Mouse (Mus musculus) effector memory CD4-positive, alpha-beta T cell, adult 7 months (primary cell): Measurements from ENCODE around the gene Ibtk. TPM values are rescaled to one million over a fixed set of nuclear protein-coding genes. Genes with fewer than 3 reads are reported as not detected.

Experiments
- polyA plus RNA-seq: library from polyadenylated mRNA; unstranded; fragments of 100-300 nt; shearing (Covaris generic); gene quantifications from one replicate; pipeline ENCODE4 v1.2.1, GENCODE M21; 2017

Ibtk gene
- polyA plus RNA-seq: 42.0 TPM

DNA sequence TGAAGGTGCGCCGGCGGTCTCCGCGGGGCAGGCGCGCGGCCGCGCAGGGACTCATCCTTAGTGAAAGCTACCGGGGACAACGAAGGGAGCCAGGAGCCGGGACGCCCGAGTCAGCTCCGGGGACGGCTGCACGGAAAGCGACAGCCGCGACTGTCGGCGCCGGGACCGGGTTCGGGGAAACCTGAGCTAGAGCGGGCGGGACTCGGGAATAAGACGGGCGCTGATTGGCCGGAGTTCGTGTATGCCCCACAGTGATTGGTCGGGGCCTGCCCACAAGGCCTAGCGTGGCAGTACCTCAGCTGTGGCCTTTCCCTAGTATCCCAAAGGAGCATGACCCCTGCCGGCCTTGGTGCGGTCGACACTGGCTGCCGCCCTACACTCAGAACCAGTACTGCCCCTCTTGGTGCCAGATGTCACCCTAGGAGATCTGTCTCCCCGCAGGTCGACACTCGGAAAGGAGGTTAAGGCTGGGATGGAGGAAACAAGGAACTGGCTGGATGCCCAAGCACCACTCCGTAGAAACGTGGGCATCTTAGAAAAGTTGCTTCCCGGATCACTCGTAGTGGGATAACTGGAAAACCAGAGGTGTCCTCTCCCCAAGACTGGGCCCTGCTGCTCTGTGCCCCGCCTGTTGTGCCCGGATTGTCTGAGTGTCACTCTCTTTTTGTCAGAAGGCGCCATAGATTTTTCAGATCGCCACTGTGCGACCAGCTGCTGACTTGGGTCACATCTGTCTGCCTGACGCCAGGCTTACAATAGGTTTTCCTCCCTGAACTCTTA is at the start of gene Ibtk:
Ibtk (minus strand) TSS at position 193 of the 780 bp plus-strand sequence.

Other genes with a start within 250 kb of the Ibtk start
- 2.8 TPM for gene Tpbg, start 93.0 kb upstream of the Ibtk start, polyA plus RNA-seq